Mouse (Mus musculus) stomach, embryonic 14.5 days (tissue): ENCODE results near the gene Rap1gds1. TPM values are rescaled to one million over a fixed set of nuclear protein-coding genes. Genes with fewer than 3 reads are reported as not detected.

Source experiments
- ATAC-seq: fragments of 200-750 bp; cut with Nextera tagmentation; 2 replicates; pipeline ENCODE4 v1.8.0; 2017; ENCODE audit warnings: low read depth, moderate TSS enrichment; ENCODE audit not compliant: insufficient number of reproducible peaks, insufficient read depth, low FRiP score
- H3K27ac ChIP-seq: fragments of 300-500 bp; sonication (generic); 2 replicates; pipeline ENCODE4 v1.5.1; 2014; ENCODE audit warnings: mild to moderate bottlenecking, low read length, moderate library complexity, mixed read lengths
- H3K27me3 ChIP-seq: fragments of 300-500 bp; sonication (generic); 2 replicates; pipeline ENCODE4 v1.6.1; 2014; ENCODE audit warnings: low read length, control low read depth, mixed read lengths; ENCODE audit not compliant: control insufficient read depth, insufficient read depth
- H3K36me3 ChIP-seq: fragments of 300-500 bp; sonication (generic); 2 replicates; pipeline ENCODE4 v1.6.1; 2014; ENCODE audit warnings: mild to moderate bottlenecking, control low read depth, low read length, moderate library complexity, mixed read lengths; ENCODE audit not compliant: control insufficient read depth, insufficient read depth
- H3K4me1 ChIP-seq: fragments of 300-500 bp; sonication (generic); 2 replicates; pipeline ENCODE4 v1.6.1; 2014; ENCODE audit warnings: low read length, control low read depth, mixed read lengths; ENCODE audit not compliant: control insufficient read depth, insufficient read depth
- H3K4me2 ChIP-seq: fragments of 300-500 bp; sonication (generic); replicated peaks from 2 replicates; pipeline ENCODE4 v1.6.1; 2014; ENCODE audit warnings: low read depth, low read length, control low read depth
- H3K4me3 ChIP-seq: fragments of 300-500 bp; sonication (generic); 2 replicates; pipeline ENCODE4 v1.5.1; 2014; ENCODE audit warnings: low read depth, low read length, control low read depth
- H3K9ac ChIP-seq: fragments of 300-500 bp; sonication (generic); replicated peaks from 2 replicates; pipeline ENCODE4 v1.6.1; 2014; ENCODE audit warnings: low read depth, mild to moderate bottlenecking, control low read depth, low read length, moderate library complexity, mixed read lengths
- H3K9me3 ChIP-seq: fragments of 300-500 bp; sonication (generic); 2 replicates; pipeline ENCODE4 v1.6.1; 2016; ENCODE audit warnings: low read depth, low read length, control low read depth; ENCODE audit not compliant: control insufficient read depth
- WGBS: fragments of 180-500 bp; shearing (Covaris S2); extraction: QIAGEN DNeasy Blood & Tissue Kit; methylation state at CpG from one replicate; pipeline ENCODE4 v1.1.7; 2014; 5-methylcytosine and 5-hydroxymethylcytosine counted together
- polyA plus RNA-seq: library from polyadenylated mRNA; unstranded; fragments of >200 nt; fragmentation: Nextera tagmentation; extraction: Ambion mirVana; gene quantifications from 2 replicates; pipeline ENCODE4 v1.2.1, GENCODE M21; 2014

Gene Rap1gds1
- polyA plus RNA-seq = 51.6 and 52.4 TPM in 2 replicates

DNA sequence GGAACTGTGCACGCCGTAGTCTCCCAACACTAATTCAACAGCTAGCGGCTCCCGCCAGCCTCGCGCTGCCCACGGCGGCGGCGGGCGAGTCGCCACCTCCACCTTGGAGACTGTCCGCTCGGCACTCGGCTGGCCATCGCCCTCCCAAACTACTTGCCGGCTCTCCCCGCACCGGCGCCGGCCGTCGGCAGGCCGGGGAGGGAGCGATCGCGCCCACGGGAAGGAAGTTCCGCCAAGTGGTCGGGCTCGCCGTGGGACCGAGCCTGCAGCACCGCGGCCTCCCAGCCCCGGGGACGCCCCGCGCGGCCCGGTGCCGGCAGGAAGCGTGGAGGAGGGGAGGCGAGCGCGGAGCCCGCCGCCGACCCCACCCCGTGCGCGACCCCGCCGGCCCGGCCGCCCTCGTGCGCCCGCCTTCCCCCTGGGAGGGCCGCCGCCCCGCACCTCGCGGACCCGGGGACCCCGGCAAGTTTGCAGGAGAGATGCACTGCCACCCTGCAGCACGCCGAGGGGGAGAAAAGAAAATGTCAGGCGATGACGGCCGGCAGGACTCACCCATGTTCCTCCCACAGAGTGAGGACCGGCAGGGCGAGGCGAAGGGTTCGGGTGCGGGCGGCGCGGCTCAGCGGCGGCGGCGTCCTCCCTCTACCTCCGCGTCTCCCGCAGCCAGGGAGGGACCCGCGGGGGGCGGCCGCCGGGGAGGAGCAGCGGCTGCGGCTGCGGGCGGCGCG, at the start of gene Rap1gds1:
Rap1gds1 (minus strand) TSS at position 718 of the 728 bp plus-strand sequence.
- peak within 1 kb of the TSS; percentile 82 for H3K4me2 ChIP-seq
- under 1% methylated on average over 71 of the region's 97 CpGs for WGBS
- no peaks in the 10 kb centered on the region for H3K36me3 ChIP-seq
- peak within 1 kb of the TSS; percentile 92 for H3K9ac ChIP-seq
- peak within 1 kb of the TSS; percentile 97 for H3K27ac ChIP-seq
- H3K4me1 ChIP-seq = peaks cover 5% of the 10 kb centered on the region
- H3K27me3 ChIP-seq = no peaks in the 10 kb centered on the region
- H3K4me3 ChIP-seq = peak within 1 kb of the TSS; percentile 84
- no peaks in the 10 kb centered on the region for H3K9me3 ChIP-seq
- peak; percentile 60 for ATAC-seq

DNA sequence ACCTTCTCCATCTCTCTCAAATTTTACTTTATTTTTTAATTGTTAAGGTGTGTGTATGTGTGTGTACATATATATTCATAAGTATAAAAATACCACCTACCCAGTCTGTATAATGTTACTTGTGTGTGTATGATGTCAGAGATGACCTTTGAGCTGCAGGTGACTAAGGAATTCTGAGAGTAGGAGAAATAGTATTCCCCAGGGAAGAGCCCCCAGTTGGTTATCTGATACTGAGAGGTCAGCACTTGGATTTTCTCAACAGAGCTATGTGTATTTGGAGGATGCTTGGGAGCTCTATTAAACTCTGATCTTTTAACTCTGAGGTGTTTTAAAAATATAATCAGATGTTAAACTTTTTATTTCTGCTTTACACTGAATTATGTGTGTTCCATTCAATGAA, 43.4 kb upstream of the Rap1gds1 start:
- no peak overlapping the region for H3K4me2 ChIP-seq
- H3K4me3 ChIP-seq = no peak overlapping the region
- no peaks in the 10 kb centered on the region for H3K9me3 ChIP-seq
- ATAC-seq = no peak
- no peak overlapping the region for H3K9ac ChIP-seq
- H3K4me1 ChIP-seq = no peaks in the 10 kb centered on the region
- H3K27me3 ChIP-seq = no peaks in the 10 kb centered on the region
- H3K27ac ChIP-seq = no peak overlapping the region
- no peaks in the 10 kb centered on the region for H3K36me3 ChIP-seq

DNA sequence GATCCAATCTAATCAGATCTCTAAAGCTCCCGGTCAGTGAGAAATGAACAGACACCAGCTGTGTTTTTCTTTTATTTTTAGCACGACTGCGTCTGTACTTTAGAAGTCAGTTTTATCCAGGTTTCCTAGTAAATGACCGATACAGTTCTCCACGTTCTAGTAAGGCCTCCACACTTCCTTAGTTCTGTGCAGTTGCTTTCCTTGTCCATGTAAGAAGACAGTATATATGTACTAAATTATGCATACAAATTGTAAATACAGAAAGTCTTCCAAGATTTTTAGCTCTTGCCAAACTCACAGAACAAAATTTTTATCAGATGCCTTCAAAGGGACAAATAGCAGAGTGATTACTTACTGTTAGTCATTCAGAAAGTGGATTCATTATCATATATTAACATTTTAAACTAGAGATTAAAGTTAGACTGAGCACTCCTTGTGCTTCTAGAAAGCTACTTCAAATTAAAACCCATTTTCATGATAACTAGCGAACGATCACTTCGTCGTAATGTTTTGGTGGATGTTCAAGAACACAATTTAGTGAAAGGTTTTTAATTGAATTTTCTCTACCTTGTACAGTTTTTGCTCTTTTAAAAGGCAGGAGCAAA, 41.8 kb upstream of the Rap1gds1 start:
- H3K27me3 ChIP-seq = no peaks in the 10 kb centered on the region
- no peak overlapping the region for H3K9ac ChIP-seq
- no peak overlapping the region for H3K4me3 ChIP-seq
- no peaks in the 10 kb centered on the region for H3K9me3 ChIP-seq
- no peak overlapping the region for H3K4me2 ChIP-seq
- no peak for ATAC-seq
- no peaks in the 10 kb centered on the region for H3K36me3 ChIP-seq
- H3K27ac ChIP-seq = no peak overlapping the region
- no peaks in the 10 kb centered on the region for H3K4me1 ChIP-seq
- whole genome bisulfite sequencing = 76% methylated on average over 9 of the region's 9 CpGs

DNA sequence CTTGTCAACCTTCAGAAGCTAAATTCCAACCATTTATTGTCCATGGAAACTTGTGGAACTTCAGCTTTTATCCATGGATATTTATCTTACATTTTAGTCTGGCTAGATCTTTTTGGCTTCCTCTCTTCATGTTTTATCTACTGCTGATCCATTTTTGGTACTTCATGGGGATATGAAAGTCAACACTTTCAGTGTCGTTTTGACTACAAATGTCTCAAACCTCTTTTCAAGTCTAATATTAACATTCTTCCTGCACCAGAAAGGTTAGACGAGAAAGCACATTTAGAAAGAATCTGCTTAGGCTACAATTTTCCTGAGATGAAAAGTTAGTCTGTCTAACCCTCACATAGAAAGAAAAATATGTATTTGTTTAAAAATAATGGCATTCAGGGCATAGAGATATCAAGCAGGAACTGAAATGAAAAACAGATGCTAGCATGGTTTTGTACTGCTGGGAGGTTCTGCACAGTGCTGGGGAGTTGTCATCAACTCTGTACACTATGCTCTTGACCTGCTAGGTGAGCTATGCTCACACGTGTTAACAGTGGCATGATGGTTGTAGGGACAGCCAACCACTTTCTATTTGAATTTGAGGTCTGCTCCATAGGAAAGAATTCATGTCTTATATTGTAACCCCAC, 37.5 kb upstream of the Rap1gds1 start:
- Histone ChIP-seq H3K4me2 (no peak overlapping the region), H3K27ac (no peak overlapping the region), H3K4me3 (no peak overlapping the region), H3K9me3 (no peaks in the 10 kb centered on the region), H3K27me3 (no peaks in the 10 kb centered on the region), H3K36me3 (no peaks in the 10 kb centered on the region), H3K4me1 (no peaks in the 10 kb centered on the region), H3K9ac (no peak overlapping the region)
- WGBS = 65% methylated on average over 3 of the region's 3 CpGs
- no peak for ATAC-seq

DNA sequence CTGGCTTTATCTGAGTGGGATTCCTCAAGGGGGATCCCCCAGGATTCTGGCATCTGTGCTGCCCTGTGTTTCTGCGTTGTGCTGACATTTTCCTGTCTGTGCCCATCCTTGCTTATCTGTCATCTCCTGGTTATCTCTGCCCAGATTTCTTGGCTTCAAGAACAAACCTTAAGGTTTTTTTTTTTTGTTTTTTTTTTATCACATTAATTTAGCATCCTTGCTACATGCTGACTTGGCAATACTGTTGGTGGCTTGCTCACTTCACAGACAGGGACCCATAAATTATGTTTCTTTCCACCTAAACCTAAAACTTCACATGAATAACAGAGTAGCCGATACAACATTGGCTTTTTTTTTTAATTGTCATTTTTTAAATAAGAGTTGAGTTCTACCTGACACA, 36.9 kb upstream of the Rap1gds1 start:
- H3K27ac ChIP-seq = no peak overlapping the region
- H3K27me3 ChIP-seq = no peaks in the 10 kb centered on the region
- H3K4me3 ChIP-seq = no peak overlapping the region
- H3K9ac ChIP-seq = no peak overlapping the region
- H3K4me2 ChIP-seq = no peak overlapping the region
- ATAC-seq = no peak
- H3K36me3 ChIP-seq = no peaks in the 10 kb centered on the region
- no peaks in the 10 kb centered on the region for H3K9me3 ChIP-seq
- no peaks in the 10 kb centered on the region for H3K4me1 ChIP-seq
- 73% methylated on average over 2 of the region's 2 CpGs for WGBS

DNA sequence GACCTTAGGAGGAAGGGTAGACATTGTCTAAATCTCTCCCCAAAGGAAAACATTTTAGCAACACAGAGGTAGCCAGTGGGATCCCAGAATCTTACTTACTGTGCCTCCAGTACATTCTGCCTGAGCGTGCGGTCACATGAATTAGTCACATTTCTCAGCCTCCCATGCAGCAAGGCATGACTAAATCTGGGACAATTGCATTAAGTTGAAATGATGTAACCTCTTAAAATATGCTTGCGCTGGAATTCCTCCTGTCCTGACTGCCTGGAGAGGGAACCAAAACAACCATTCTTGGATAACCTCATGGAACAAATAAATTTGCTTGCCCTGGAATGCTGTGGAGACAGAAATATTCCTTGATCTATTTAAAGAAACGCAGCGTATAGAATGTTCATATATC, 33.2 kb upstream of the Rap1gds1 start:
- no peaks in the 10 kb centered on the region for H3K9me3 ChIP-seq
- H3K4me2 ChIP-seq = no peak overlapping the region
- no peak overlapping the region for H3K4me3 ChIP-seq

DNA sequence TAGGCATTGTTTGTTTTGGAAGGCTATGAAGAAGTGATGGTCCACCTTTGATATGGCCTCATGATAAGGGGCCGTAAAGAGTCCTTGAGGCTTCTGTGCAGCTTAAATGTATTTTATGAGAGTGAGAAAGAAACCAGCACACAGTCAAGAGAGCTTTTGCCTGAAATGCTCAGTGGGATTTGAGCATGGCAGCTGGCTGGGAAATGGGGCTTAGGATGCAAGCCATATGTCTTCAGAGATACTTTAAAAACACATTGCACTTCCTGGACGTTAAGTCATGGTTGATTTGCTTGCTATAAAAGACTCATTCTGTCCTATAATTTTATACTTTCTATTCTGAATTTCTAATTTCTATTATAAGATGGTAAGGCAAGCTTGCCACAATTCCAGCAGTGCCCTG, 28.9 kb upstream of the Rap1gds1 start:
- 67% methylated on average over 2 of the region's 2 CpGs for WGBS
- no peaks in the 10 kb centered on the region for H3K9me3 ChIP-seq
- H3K27me3 ChIP-seq = no peaks in the 10 kb centered on the region
- no peak overlapping the region for H3K27ac ChIP-seq
- H3K4me2 ChIP-seq = no peak overlapping the region
- no peak for ATAC-seq
- H3K4me3 ChIP-seq = no peak overlapping the region
- no peak overlapping the region for H3K9ac ChIP-seq
- no peaks in the 10 kb centered on the region for H3K4me1 ChIP-seq
- H3K36me3 ChIP-seq = no peaks in the 10 kb centered on the region

More for the DNA sequence above, 33.2 kb upstream of the Rap1gds1 start:
- H3K9ac ChIP-seq = no peak overlapping the region
- no peaks in the 10 kb centered on the region for H3K36me3 ChIP-seq
- no peaks in the 10 kb centered on the region for H3K27me3 ChIP-seq
- no peak overlapping the region for H3K27ac ChIP-seq
- H3K4me1 ChIP-seq = no peaks in the 10 kb centered on the region
- WGBS = 88% methylated on average over 5 of the region's 5 CpGs
- no peak for ATAC-seq

DNA sequence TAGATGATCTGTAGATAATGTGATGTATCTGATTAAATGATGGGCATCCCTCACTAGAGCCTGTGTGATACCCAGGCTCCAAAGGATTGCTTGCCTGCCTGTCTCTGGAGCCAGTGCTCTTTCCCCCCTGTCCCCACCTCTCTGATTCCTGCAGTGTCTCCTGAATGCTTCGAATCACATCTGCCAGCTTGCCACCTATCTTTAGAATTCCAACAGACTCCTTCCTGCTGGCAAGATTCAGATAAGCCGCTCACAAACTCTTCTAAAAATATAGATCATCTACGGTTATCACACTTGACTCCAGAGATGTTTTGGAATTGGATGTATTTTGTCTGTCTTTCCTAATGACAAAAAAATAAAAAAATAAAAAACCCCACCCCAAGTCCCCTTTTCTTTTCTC, 28.3 kb upstream of the Rap1gds1 start:
- no peak overlapping the region for H3K4me2 ChIP-seq
- WGBS = 77% methylated on average over 3 of the region's 3 CpGs
- H3K27me3 ChIP-seq = no peaks in the 10 kb centered on the region
- no peaks in the 10 kb centered on the region for H3K4me1 ChIP-seq
- no peaks in the 10 kb centered on the region for H3K36me3 ChIP-seq
- no peak overlapping the region for H3K4me3 ChIP-seq
- no peak overlapping the region for H3K9ac ChIP-seq
- ATAC-seq = no peak
- no peak overlapping the region for H3K27ac ChIP-seq
- H3K9me3 ChIP-seq = no peaks in the 10 kb centered on the region
